ENCODE assay signal across 29 mouse cellular contexts in the genomic region with DNA sequence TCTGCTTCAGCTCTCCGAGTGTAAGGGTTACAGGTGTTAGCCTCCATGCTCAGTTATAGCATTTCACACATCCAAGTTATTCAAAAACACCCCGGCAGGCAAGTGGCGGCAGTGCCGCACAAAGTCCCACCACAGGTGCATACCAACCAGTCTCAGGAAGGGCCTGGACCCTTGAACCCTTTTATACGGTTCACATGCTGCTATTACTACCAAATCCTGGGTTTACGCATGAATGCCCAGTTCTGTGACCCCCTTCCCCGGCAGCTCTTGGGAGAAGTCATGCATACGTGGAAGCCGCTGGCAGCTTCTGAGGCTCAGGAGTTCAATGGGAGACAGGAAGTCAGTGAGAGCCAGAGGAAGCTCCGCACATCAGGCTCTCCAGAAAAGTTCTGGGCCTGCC. TPM values are rescaled to one million over a fixed set of nuclear protein-coding genes. Genes with fewer than 3 reads are reported as not detected.
DNase-seq lines count a peak whose midpoint lies in the region; ATAC-seq and TF ChIP-seq lines count a peak whose summit lies in the region.
"Had no signal": no experiment of that assay in that cellular context is flagged by ENCODE, and none has a peak within 500 bp of the region (broad histone marks: within the 10 kb centered on the region; RNA-seq: fewer than 3 reads in every experiment).

No protein-coding gene starts in this region.

- H3K4me3 ChIP-seq in kidney, postnatal 0 days (replicated peaks; ENCODE audit: low read depth, low read length) = no peak overlapping the region
- H3K4me3 ChIP-seq: heart, embryonic 12.5 days; limb, embryonic 10.5 days; limb, embryonic 15.5 days; liver, embryonic 13.5 days; megakaryocyte, embryonic 14.5 days; midbrain, embryonic 13.5 days had no signal

- H3K9ac ChIP-seq in kidney, postnatal 0 days (ENCODE audit: low read depth, low read length) = no peak overlapping the region
- H3K9ac ChIP-seq: heart, embryonic 12.5 days; hindbrain, embryonic 14.5 days; limb, embryonic 15.5 days; liver, embryonic 13.5 days; midbrain, embryonic 13.5 days had no signal

- H3K27me3 ChIP-seq in kidney, postnatal 0 days (ENCODE audit: insufficient read depth, low read length) = no peaks in the 10 kb centered on the region
- H3K27me3 ChIP-seq: limb, embryonic 15.5 days; liver, embryonic 13.5 days had no signal

- WGBS in kidney, postnatal 0 days = 36% methylated on average over 10 of the region's 10 CpGs

- peak; percentile 72 for DNase-seq in Muller cell, postnatal 12 days (ENCODE audit: inconsistent ontology term)
- DNase-seq in kidney, adult 8-10 months = peak; percentile 88 to 92
- DNase-seq in kidney, postnatal 0 days (ENCODE audit: low spot score) = peak; percentile 70
- DNase-seq in kidney, postnatal 4 days = peak; percentile 45 to 71
- DNase-seq in cerebellum, adult 18-20 months = no peak
- DNase-seq in thymus, postnatal 36 days = no peak
- DNase-seq in left cerebral cortex, adult 11 months (ENCODE audit: low spot score) = no peak
- DNase-seq: cerebellum, adult 8-10 months; cerebellum, postnatal 36 days; gastrocnemius, postnatal 14 days; heart, adult 11 months; heart, postnatal 4 days; liver, embryonic 13.5 days; lung, adult 18-20 months; lung, postnatal 4 days; right cerebral cortex, postnatal 4 days; thymus, adult 2 months; thymus, postnatal 4 days had no signal

- TF ChIP-seq CTCF in kidney, postnatal 0 days (IDR thresholded peaks at IDR 0.05; ENCODE audit: low read depth) = no peak

- H3K36me3 ChIP-seq in kidney, postnatal 0 days (ENCODE audit: insufficient read depth, low read length) = no peaks in the 10 kb centered on the region
- H3K36me3 ChIP-seq: G1E; heart, embryonic 12.5 days; limb, embryonic 10.5 days; limb, embryonic 15.5 days; liver, embryonic 13.5 days; midbrain, embryonic 13.5 days had no signal

- peaks cover 11% of the 10 kb centered on the region for H3K4me1 ChIP-seq in kidney, postnatal 0 days (replicated peaks; ENCODE audit: insufficient read depth, low read length)
- H3K4me1 ChIP-seq: limb, embryonic 15.5 days; midbrain, embryonic 13.5 days had no signal

- H3K9me3 ChIP-seq in kidney, postnatal 0 days (replicated peaks; ENCODE audit: low read length) = no peaks in the 10 kb centered on the region
- H3K9me3 ChIP-seq: G1E; heart, embryonic 12.5 days; limb, embryonic 10.5 days; limb, embryonic 15.5 days; liver, embryonic 13.5 days; midbrain, embryonic 13.5 days had no signal

- peak; percentile 80 for ATAC-seq in kidney, postnatal 0 days (replicated peaks; ENCODE audit: low FRiP score, low read depth)
- ATAC-seq: forebrain, embryonic 14.5 days; intestine, postnatal 0 days; lung, postnatal 0 days; midbrain, embryonic 13.5 days had no signal

- peak overlapping the region; percentile 70 for H3K27ac ChIP-seq in kidney, postnatal 0 days
- H3K27ac ChIP-seq: hindbrain, embryonic 14.5 days; limb, embryonic 10.5 days; limb, embryonic 15.5 days; liver, embryonic 13.5 days; midbrain, embryonic 13.5 days; stomach, postnatal 0 days had no signal

- no peak overlapping the region for H3K4me2 ChIP-seq in kidney, postnatal 0 days (ENCODE audit: low read length)
- H3K4me2 ChIP-seq: heart, embryonic 12.5 days; hindbrain, embryonic 14.5 days; limb, embryonic 15.5 days; liver, embryonic 13.5 days; midbrain, embryonic 13.5 days had no signal

RNA-seq across cellular contexts. Expression of gene Ggt1, which starts 11.8 kb away (rescaled TPM):
- 317 and 388 TPM in 2 replicates for polyA plus RNA-seq in kidney, postnatal 0 days (2015; fragmentation: Nextera tagmentation; extraction: Ambion mirVana)
- polyA plus RNA-seq: G1E had no signal

RNA-seq across cellular contexts. Expression of gene Lrrc75b, which starts 13.1 kb away (rescaled TPM):
- 2.6 and 2.7 TPM in 2 replicates for polyA plus RNA-seq in kidney, postnatal 0 days (2015; fragmentation: Nextera tagmentation; extraction: Ambion mirVana)
- polyA plus RNA-seq: G1E had no signal

RNA-seq across cellular contexts. Expression of gene Ggt5, which starts 16.0 kb away (rescaled TPM):
- polyA plus RNA-seq in kidney, postnatal 0 days (2015; fragmentation: Nextera tagmentation; extraction: Ambion mirVana) = 4.2 and 5.1 TPM in 2 replicates
- polyA plus RNA-seq: G1E had no signal

RNA-seq across cellular contexts. Expression of gene Gucd1, which starts 55.4 kb away (rescaled TPM):
- polyA plus RNA-seq in kidney, postnatal 0 days (2015; fragmentation: Nextera tagmentation; extraction: Ambion mirVana) = 51.9 and 53.4 TPM in 2 replicates

RNA-seq across cellular contexts. Expression of gene Snrpd3, which starts 55.8 kb away (rescaled TPM):
- polyA plus RNA-seq in kidney, postnatal 0 days (2015; fragmentation: Nextera tagmentation; extraction: Ambion mirVana) = 113 and 125 TPM in 2 replicates

Comparison
In these comparisons a context has a peak if more than half of its experiments do, and no peak if none do; other contexts are left out.
1. DNase-seq: peak in Muller cell, postnatal 12 days (single experiment), kidney, adult 8-10 months (2 of 2), kidney, postnatal 0 days (single experiment) and kidney, postnatal 4 days (2 of 2); none in cerebellum, adult 18-20 months (0 of 2), thymus, postnatal 36 days (0 of 2) and left cerebral cortex, adult 11 months (single experiment).